Mouse (Mus musculus): ENCODE data around the gene Zrsr1. TPM values are rescaled to one million over a fixed set of nuclear protein-coding genes. Genes with fewer than 3 reads are reported as not detected.

The Zrsr1 gene
- polyA plus RNA-seq, 1 experiment from 2014 or later = 4.0 TPM

GRCm38 (mm10) chr11:22981041-22981440 is 9.2 kb downstream of the Zrsr1 start:
- H3K4me1 ChIP-seq (replicated peaks; ENCODE audit: control insufficient read depth, insufficient read depth, low read length) = peaks cover 7% of the 10 kb centered on the region
- peak overlapping the region; percentile 77 for H3K4me3 ChIP-seq (ENCODE audit: low read length)
- peaks cover 5% of the 10 kb centered on the region; the same call in 1 of the 2 replicates for H3K36me3 ChIP-seq (ENCODE audit: control insufficient read depth, insufficient read depth, low read length)
- no peak for ATAC-seq (ENCODE audit: low read depth)
- peak overlapping the region; percentile 77 for H3K9ac ChIP-seq (ENCODE audit: low read length)
- 31% methylated on average over 4 of the region's 4 CpGs for WGBS
- H3K9me3 ChIP-seq (ENCODE audit: control insufficient read depth, low read length) = no peaks in the 10 kb centered on the region
- H3K27ac ChIP-seq (ENCODE audit: low read length) = no peak overlapping the region
- no peaks in the 10 kb centered on the region for H3K27me3 ChIP-seq (ENCODE audit: control insufficient read depth, insufficient read depth, low read depth, low read length)
- peak overlapping the region; percentile 84 for H3K4me2 ChIP-seq (ENCODE audit: low read depth, low read length)

GRCm38 (mm10) chr11:22981543-22981950 is 9.7 kb downstream of the Zrsr1 start:
- Histone ChIP-seq H3K27ac (ENCODE audit: low read length) (peak overlapping the region; percentile 97), H3K9ac (ENCODE audit: low read length) (peak overlapping the region; percentile 77), H3K4me3 (ENCODE audit: low read length) (peak overlapping the region; percentile 77), H3K36me3 (ENCODE audit: control insufficient read depth, insufficient read depth, low read length) (peaks cover 5% of the 10 kb centered on the region; the same call in 1 of the 2 replicates), H3K4me1 (replicated peaks; ENCODE audit: control insufficient read depth, insufficient read depth, low read length) (peaks cover 7% of the 10 kb centered on the region), H3K4me2 (ENCODE audit: low read depth, low read length) (peak overlapping the region; percentile 84), H3K27me3 (ENCODE audit: control insufficient read depth, insufficient read depth, low read depth, low read length) (no peaks in the 10 kb centered on the region), H3K9me3 (ENCODE audit: control insufficient read depth, low read length) (no peaks in the 10 kb centered on the region)
- ATAC-seq (ENCODE audit: low read depth) = peak; percentile 34
- under 1% methylated on average over 12 of the region's 12 CpGs for WGBS

- peak; percentile 95 for ATAC-seq (ENCODE audit: low read depth)
- Histone ChIP-seq H3K4me3 (ENCODE audit: low read length) (peak within 1 kb of the TSS; percentile 77), H3K27me3 (ENCODE audit: control insufficient read depth, insufficient read depth, low read depth, low read length) (no peaks in the 10 kb centered on the region), H3K4me1 (replicated peaks; ENCODE audit: control insufficient read depth, insufficient read depth, low read length) (peaks cover 7% of the 10 kb centered on the region), H3K9me3 (ENCODE audit: control insufficient read depth, low read length) (no peaks in the 10 kb centered on the region), H3K36me3 (ENCODE audit: control insufficient read depth, insufficient read depth, low read length) (peaks cover 5% of the 10 kb centered on the region; the same call in 1 of the 2 replicates), H3K27ac (ENCODE audit: low read length) (peak within 1 kb of the TSS; percentile 97), H3K4me2 (ENCODE audit: low read depth, low read length) (peak within 1 kb of the TSS; percentile 84), H3K9ac (ENCODE audit: low read length) (peak within 1 kb of the TSS; percentile 77)
- WGBS = 2% methylated on average over 42 of the region's 42 CpGs
Measured at GRCm38 (mm10) chr11:22981984-22982757, 10.4 kb downstream of the Zrsr1 start, which contains the start of the genes Gm28048 and Commd1. Gene Gm28048 (minus strand): TSS chr11:22982090. Gene Commd1 (minus strand): TSS chr11:22982382.

GRCm38 (mm10) chr11:22982846-22983245 is 11.0 kb downstream of the Zrsr1 start:
- Histone ChIP-seq H3K9ac (ENCODE audit: low read length) (no peak overlapping the region), H3K9me3 (ENCODE audit: control insufficient read depth, low read length) (no peaks in the 10 kb centered on the region), H3K4me1 (replicated peaks; ENCODE audit: control insufficient read depth, insufficient read depth, low read length) (peaks cover 7% of the 10 kb centered on the region), H3K27ac (ENCODE audit: low read length) (no peak overlapping the region), H3K4me3 (ENCODE audit: low read length) (no peak overlapping the region), H3K27me3 (ENCODE audit: control insufficient read depth, insufficient read depth, low read depth, low read length) (no peaks in the 10 kb centered on the region), H3K36me3 (ENCODE audit: control insufficient read depth, insufficient read depth, low read length) (peaks cover 2% of the 10 kb centered on the region; the same call in 1 of the 2 replicates), H3K4me2 (ENCODE audit: low read depth, low read length) (peak overlapping the region; percentile 84)
- ATAC-seq (ENCODE audit: low read depth) = no peak
- 69% methylated on average over 6 of the region's 6 CpGs for WGBS

GRCm38 (mm10) chr11:22985510-22985909 is 13.7 kb downstream of the Zrsr1 start:
- WGBS = 54% methylated on average over 3 of the region's 3 CpGs
- H3K36me3 ChIP-seq (ENCODE audit: control insufficient read depth, insufficient read depth, low read length) = no peaks in the 10 kb centered on the region
- no peak overlapping the region for H3K9ac ChIP-seq (ENCODE audit: low read length)
- H3K4me2 ChIP-seq (ENCODE audit: low read depth, low read length) = no peak overlapping the region
- H3K27ac ChIP-seq (ENCODE audit: low read length) = no peak overlapping the region
- ATAC-seq (ENCODE audit: low read depth) = no peak
- no peak overlapping the region for H3K4me3 ChIP-seq (ENCODE audit: low read length)
- no peaks in the 10 kb centered on the region for H3K27me3 ChIP-seq (ENCODE audit: control insufficient read depth, insufficient read depth, low read depth, low read length)
- H3K9me3 ChIP-seq (ENCODE audit: control insufficient read depth, low read length) = no peaks in the 10 kb centered on the region
- peaks cover 7% of the 10 kb centered on the region for H3K4me1 ChIP-seq (replicated peaks; ENCODE audit: control insufficient read depth, insufficient read depth, low read length)

GRCm38 (mm10) chr11:22987357-22987756 is 15.6 kb downstream of the Zrsr1 start:
- WGBS = 27% methylated on average over 2 of the region's 2 CpGs
- Histone ChIP-seq H3K4me1 (replicated peaks; ENCODE audit: control insufficient read depth, insufficient read depth, low read length) (peaks cover 8% of the 10 kb centered on the region), H3K9me3 (ENCODE audit: control insufficient read depth, low read length) (no peaks in the 10 kb centered on the region), H3K4me2 (ENCODE audit: low read depth, low read length) (no peak overlapping the region), H3K36me3 (ENCODE audit: control insufficient read depth, insufficient read depth, low read length) (no peaks in the 10 kb centered on the region), H3K9ac (ENCODE audit: low read length) (no peak overlapping the region), H3K27ac (ENCODE audit: low read length) (no peak overlapping the region), H3K27me3 (ENCODE audit: control insufficient read depth, insufficient read depth, low read depth, low read length) (no peaks in the 10 kb centered on the region), H3K4me3 (ENCODE audit: low read length) (no peak overlapping the region)
- no peak for ATAC-seq (ENCODE audit: low read depth)

- Histone ChIP-seq H3K9me3 (ENCODE audit: control insufficient read depth, low read length) (no peaks in the 10 kb centered on the region), H3K36me3 (ENCODE audit: control insufficient read depth, insufficient read depth, low read length) (peaks cover 9% of the 10 kb centered on the region; the same call in 1 of the 2 replicates), H3K27ac (ENCODE audit: low read length) (peak overlapping the region; percentile 95), H3K9ac (ENCODE audit: low read length) (peak overlapping the region; percentile 88), H3K4me2 (ENCODE audit: low read depth, low read length) (peak overlapping the region; percentile 91), H3K4me1 (replicated peaks; ENCODE audit: control insufficient read depth, insufficient read depth, low read length) (peaks cover 8% of the 10 kb centered on the region), H3K4me3 (ENCODE audit: low read length) (peak overlapping the region; percentile 97), H3K27me3 (ENCODE audit: control insufficient read depth, insufficient read depth, low read depth, low read length) (no peaks in the 10 kb centered on the region)
- WGBS = 40% methylated on average over 1 of the region's 1 CpGs
- ATAC-seq (ENCODE audit: low read depth) = no peak
Measured at GRCm38 (mm10) chr11:22989786-22990185, 18.0 kb downstream of the Zrsr1 start.

GRCm38 (mm10) chr11:22990393-22991126 is 18.8 kb downstream of the Zrsr1 start, which contains the start of gene Cct4:
Gene Cct4 (plus strand): TSS chr11:22990519.
- H3K4me2 ChIP-seq (ENCODE audit: low read depth, low read length) = peak within 1 kb of the TSS; percentile 91
- peak within 1 kb of the TSS; percentile 88 for H3K9ac ChIP-seq (ENCODE audit: low read length)
- under 1% methylated on average over 64 of the region's 66 CpGs for WGBS
- peak within 1 kb of the TSS; percentile 97 for H3K4me3 ChIP-seq (ENCODE audit: low read length)
- H3K36me3 ChIP-seq (ENCODE audit: control insufficient read depth, insufficient read depth, low read length) = peaks cover 14% of the 10 kb centered on the region
- no peaks in the 10 kb centered on the region for H3K9me3 ChIP-seq (ENCODE audit: control insufficient read depth, low read length)
- peak; percentile 99 for ATAC-seq (ENCODE audit: low read depth)
- H3K4me1 ChIP-seq (replicated peaks; ENCODE audit: control insufficient read depth, insufficient read depth, low read length) = peaks cover 8% of the 10 kb centered on the region
- H3K27me3 ChIP-seq (ENCODE audit: control insufficient read depth, insufficient read depth, low read depth, low read length) = no peaks in the 10 kb centered on the region
- H3K27ac ChIP-seq (ENCODE audit: low read length) = peak within 1 kb of the TSS; percentile 95

Data from lung, embryonic 16.5 days (tissue).